Mouse (Mus musculus) kidney, embryonic 14.5 days (tissue): ENCODE results near the gene Tapbp. TPM values are rescaled to one million over a fixed set of nuclear protein-coding genes. Genes with fewer than 3 reads are reported as not detected.
A peak's percentile ranks its signal among the peaks of the same experiment; 100 is the strongest.

Experiments
- ATAC-seq: fragments of 200-750 bp; cut with Nextera tagmentation; 2 replicates; pipeline ENCODE4 v1.8.0; 2017; ENCODE audit warnings: moderate number of reproducible peaks, mild to moderate bottlenecking, moderate TSS enrichment, moderate library complexity; ENCODE audit not compliant: low FRiP score, low TSS enrichment
- H3K27ac ChIP-seq: fragments of 300-500 bp; sonication (generic); 2 replicates; pipeline ENCODE4 v1.5.1; 2014; ENCODE audit warnings: low read depth, mild to moderate bottlenecking, low read length, moderate library complexity, mixed read lengths
- H3K27me3 ChIP-seq: fragments of 300-500 bp; sonication (generic); 2 replicates; pipeline ENCODE4 v1.6.1; 2014; ENCODE audit warnings: mild to moderate bottlenecking, low read length; ENCODE audit not compliant: control insufficient read depth, insufficient read depth
- H3K36me3 ChIP-seq: fragments of 300-500 bp; sonication (generic); 2 replicates; pipeline ENCODE4 v1.6.1; 2014; ENCODE audit warnings: low read length, mixed read lengths; ENCODE audit not compliant: control insufficient read depth, insufficient read depth
- H3K4me1 ChIP-seq: fragments of 300-500 bp; sonication (generic); 2 replicates; pipeline ENCODE4 v1.6.1; 2014; ENCODE audit warnings: low read length, mixed read lengths; ENCODE audit not compliant: control insufficient read depth, insufficient read depth
- H3K4me2 ChIP-seq: fragments of 300-500 bp; sonication (generic); replicated peaks from 2 replicates; pipeline ENCODE4 v1.6.1; 2014; ENCODE audit warnings: low read depth, mild to moderate bottlenecking, low read length
- H3K4me3 ChIP-seq: fragments of 300-500 bp; sonication (generic); 2 replicates; pipeline ENCODE4 v1.5.1; 2014; ENCODE audit warnings: mild to moderate bottlenecking, low read length
- H3K9ac ChIP-seq: fragments of 300-500 bp; sonication (generic); 2 replicates; pipeline ENCODE4 v1.6.1; 2014; ENCODE audit warnings: low read depth, mild to moderate bottlenecking, low read length, moderate library complexity
- H3K9me3 ChIP-seq: fragments of 300-500 bp; sonication (generic); 2 replicates; pipeline ENCODE4 v1.6.1; 2016; ENCODE audit warnings: low read length; ENCODE audit not compliant: control insufficient read depth
- WGBS: fragments of 180-500 bp; shearing (Covaris S2); extraction: QIAGEN DNeasy Blood & Tissue Kit; methylation state at CpG from one replicate; pipeline ENCODE4 v1.1.7; 2014; 5-methylcytosine and 5-hydroxymethylcytosine counted together
- polyA plus RNA-seq: library from polyadenylated mRNA; unstranded; fragments of >200 nt; fragmentation: Nextera tagmentation; extraction: Ambion mirVana; gene quantifications from 2 replicates; pipeline ENCODE4 v1.2.1, GENCODE M21; 2014

The Tapbp gene
- polyA plus RNA-seq, 1 experiment from 2014 or later: 24.6 TPM

DNA sequence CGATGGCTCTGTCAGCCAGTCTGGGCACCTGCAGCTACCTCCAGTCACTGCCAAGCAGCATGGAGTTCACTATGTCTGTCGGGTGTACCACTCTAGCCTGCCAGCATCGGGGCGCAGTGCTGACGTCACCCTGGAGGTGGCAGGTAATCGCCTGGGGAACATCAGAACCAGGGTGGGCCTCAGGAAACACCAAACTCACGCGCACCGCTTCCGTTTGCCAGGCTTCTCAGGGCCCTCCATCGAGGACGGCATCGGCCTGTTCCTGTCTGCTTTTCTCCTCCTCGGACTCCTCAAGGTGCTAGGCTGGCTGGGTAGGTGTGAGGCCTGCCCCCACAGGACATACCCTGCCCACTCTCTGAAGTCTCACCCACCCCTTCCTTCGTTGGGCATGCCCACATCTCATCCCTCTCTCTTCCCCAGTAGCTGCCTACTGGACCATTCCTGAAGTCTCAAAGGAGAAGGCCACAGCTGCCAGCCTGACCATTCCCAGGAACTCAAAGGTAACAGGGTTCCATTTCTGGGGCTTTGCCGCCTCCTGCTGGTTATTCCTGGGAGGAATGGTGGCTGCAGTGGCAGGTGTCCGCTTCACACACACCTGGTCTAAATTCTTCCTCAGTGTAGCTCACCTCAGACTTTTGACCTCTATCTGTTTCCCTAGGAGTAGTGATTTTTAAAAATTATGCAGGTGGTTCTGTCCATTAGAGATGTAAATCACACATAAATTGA lies 10.7 kb downstream of the Tapbp start:
- Histone ChIP-seq H3K36me3 (peaks cover 5% of the 10 kb centered on the region; the same call in 1 of the 2 replicates), H3K9ac (no peak overlapping the region), H3K4me1 (peaks cover 12% of the 10 kb centered on the region; the same call in 1 of the 2 replicates), H3K9me3 (no peaks in the 10 kb centered on the region), H3K4me3 (no peak overlapping the region), H3K27me3 (no peaks in the 10 kb centered on the region), H3K4me2 (no peak overlapping the region), H3K27ac (no peak overlapping the region)
- ATAC-seq: no peak
- 74% methylated on average over 17 of the region's 17 CpGs for WGBS

DNA sequence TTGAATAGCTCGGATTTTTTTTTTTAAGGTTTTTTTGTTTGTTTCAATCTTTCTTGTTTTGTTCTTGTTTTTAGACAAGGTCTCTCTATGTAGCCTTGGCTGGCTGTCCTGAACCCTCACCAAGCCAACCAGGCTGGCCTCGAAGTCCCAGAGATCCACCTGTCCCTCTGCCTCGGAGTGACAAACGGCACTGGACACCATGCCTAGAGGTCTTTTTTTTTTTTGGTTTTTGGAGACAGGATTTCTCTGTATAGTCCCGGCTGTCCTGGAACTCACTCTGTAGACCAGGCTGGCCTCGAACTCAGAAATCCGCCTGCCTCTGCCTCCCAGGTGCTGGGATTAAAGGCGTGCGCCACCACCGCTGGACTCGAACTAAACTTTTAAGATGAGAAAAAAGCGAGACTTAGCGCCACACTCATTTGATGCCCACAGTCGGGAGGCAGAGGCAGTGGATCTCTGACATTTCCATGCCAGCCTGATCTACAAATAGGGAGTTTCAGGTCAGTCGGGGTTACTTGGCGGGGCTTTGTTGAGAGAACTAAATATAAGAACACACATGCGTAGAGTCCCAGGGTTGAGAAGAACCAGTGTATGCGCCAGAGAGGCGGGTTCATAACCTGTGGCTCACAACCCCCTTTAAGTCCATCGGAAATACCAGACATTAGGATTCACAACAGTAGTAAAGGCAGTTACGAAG lies 12.7 kb downstream of the Tapbp start:
- no peaks in the 10 kb centered on the region for H3K9me3 ChIP-seq
- ATAC-seq: no peak
- H3K4me1 ChIP-seq: peaks cover 12% of the 10 kb centered on the region; the same call in 1 of the 2 replicates
- peak overlapping the region; percentile 84; the same call in 1 of the 2 replicates for H3K9ac ChIP-seq
- H3K27ac ChIP-seq: no peak overlapping the region
- WGBS: 62% methylated on average over 21 of the region's 21 CpGs
- no peaks in the 10 kb centered on the region for H3K27me3 ChIP-seq
- H3K4me2 ChIP-seq: peak overlapping the region; percentile 100
- peak overlapping the region; percentile 84 for H3K4me3 ChIP-seq
- peaks cover 8% of the 10 kb centered on the region; the same call in 1 of the 2 replicates for H3K36me3 ChIP-seq

DNA sequence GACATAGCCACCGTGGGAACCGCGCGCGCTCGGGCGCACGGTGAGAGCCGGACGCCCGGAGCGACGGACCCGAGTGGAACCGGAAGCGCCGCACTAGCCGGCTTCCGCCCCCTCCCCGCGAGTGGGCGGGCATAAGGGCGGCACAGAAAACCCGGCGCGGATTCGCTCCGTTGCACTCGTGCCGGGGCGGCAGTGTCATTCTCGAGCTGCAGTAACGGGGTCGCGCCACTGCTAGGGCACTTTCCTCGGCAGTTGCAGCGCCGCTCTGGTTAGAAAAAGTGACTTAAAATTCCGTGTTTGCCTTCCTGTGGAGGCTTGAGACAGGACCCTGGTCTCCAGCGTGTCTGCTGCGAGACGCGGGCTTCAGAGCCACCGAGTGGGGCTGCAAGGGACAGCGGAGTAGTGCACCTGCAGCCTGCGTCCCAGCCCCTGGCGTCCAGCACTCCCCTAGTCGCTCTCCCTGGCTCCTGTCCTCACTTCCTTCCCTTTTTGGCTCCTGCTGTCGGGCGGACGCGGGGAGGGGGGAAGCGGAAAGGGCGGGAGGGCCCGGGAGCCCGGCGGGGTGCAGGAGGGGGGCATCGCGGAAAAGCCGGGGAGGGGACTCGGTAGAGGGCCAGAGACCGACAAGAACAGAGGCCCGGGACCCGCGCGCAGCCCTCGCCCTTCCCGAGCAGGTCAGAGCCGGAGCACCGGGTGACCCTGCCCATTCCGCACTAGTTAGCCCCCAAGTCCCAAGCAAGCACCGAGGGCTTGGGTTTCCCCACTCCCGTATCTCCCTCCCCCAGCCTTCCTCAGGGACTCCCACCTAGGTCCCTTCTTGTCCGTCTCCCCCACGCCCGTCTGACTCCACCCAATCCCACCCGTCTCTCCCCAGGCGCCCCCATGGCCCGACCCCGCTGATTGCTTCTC lies 13.9 kb downstream of the Tapbp start, which contains the start of gene Rgl2:
TSS of gene Rgl2 (plus strand) at position 173 of the 909 bp plus-strand sequence.
- Histone ChIP-seq H3K27ac (peak within 1 kb of the TSS; percentile 93), H3K36me3 (peaks cover 12% of the 10 kb centered on the region; the same call in 1 of the 2 replicates)
- under 1% methylated on average over 55 of the region's 80 CpGs for WGBS

DNA sequence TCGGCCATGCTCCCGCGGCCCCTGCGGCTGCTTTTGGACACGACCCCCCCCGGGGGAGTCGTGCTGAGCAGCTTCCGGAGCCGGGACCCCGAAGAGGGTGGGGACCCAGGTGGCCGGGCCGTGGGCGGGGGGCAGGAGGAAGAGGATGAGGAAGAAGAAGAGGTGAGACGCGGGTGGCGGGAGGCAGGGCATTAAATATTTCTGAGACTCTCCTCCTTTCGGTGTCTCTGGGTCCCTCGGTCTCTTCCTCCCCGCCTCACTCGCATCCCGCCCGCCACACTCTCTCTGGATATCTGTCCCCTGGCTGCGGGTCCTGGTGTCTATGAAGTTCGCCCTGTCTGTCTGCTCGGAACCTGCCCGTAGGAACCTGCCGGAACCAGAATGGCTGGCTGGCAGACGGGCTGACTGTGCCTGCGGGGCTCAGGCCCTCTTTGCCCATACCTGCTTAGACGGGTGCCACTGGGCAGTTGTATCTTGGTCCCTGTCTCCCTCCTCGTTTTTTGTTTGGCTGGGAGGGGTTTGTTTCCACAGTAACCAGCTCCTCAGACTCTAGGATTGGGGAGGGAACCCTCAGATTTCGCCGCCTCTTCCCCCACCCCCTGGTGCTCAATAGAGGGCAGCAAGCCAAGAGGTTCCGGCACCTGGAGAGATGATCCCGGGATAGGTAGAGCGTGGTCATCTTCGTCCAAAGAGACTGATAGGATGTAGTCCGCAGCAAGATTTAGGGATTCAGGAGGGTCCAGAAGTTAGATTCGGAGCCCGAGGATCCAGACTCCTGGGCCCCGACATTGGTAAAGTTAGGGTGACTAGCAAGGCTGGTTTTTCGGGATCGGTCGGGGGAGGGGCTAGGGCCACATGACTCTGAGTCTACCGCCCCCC lies 14.8 kb downstream of the Tapbp start:
- WGBS: under 1% methylated on average over 39 of the region's 45 CpGs
- 0 out of 2 replicates have a peak, but pooled peaks have one; percentile 8 for ATAC-seq
- H3K27ac ChIP-seq: peak overlapping the region; percentile 93; the same call in 1 of the 2 replicates
- H3K4me3 ChIP-seq: peak overlapping the region; percentile 84
- H3K9ac ChIP-seq: peak overlapping the region; percentile 84
- no peaks in the 10 kb centered on the region for H3K9me3 ChIP-seq
- no peaks in the 10 kb centered on the region for H3K27me3 ChIP-seq
- H3K36me3 ChIP-seq: peaks cover 16% of the 10 kb centered on the region; the same call in 1 of the 2 replicates
- H3K4me1 ChIP-seq: peaks cover 12% of the 10 kb centered on the region; the same call in 1 of the 2 replicates
- peak overlapping the region; percentile 100 for H3K4me2 ChIP-seq

More for the DNA sequence above, 13.9 kb downstream of the Tapbp start, which contains the start of gene Rgl2:
- Histone ChIP-seq H3K9ac (peak within 1 kb of the TSS; percentile 84), H3K4me3 (peak within 1 kb of the TSS; percentile 84), H3K4me2 (peak within 1 kb of the TSS; percentile 100), H3K27me3 (no peaks in the 10 kb centered on the region), H3K9me3 (no peaks in the 10 kb centered on the region), H3K4me1 (peaks cover 12% of the 10 kb centered on the region; the same call in 1 of the 2 replicates)
- peak; percentile 86 for ATAC-seq

DNA sequence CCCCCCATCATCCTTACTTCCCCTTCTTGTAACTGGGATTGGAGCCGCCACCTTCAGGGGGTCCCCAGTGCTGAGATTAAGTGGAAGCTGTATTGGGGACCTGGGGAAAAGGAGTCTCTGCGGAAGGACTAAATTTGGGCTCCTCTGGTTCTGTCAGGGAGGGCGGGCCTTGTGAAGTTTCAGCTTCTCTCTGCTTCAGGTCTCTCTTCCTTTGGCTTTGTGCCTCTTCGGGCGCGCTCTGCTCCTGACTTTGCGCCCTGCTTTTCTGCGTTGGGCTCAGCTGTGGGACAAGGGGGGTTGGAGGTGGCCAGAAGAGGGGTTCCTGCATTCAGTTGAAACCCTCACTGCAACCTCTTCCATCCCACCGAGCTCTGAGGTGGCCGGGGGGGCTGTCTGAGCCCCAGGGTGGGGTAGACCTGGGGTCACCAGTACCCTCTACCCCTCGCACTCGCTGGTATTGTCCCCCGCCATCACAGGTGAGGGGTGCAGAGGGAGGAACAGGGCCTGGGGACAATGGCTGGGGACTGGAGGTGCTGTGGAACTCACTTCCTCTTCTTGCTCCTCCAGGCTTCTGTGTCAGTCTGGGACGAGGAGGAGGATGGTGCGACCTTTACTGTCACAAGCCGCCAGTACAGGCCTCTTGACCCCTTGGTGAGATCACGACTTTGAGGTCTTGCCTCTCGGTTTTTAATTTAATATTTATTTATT lies 15.6 kb downstream of the Tapbp start:
- H3K27ac ChIP-seq: no peak overlapping the region
- H3K36me3 ChIP-seq: peaks cover 18% of the 10 kb centered on the region; the same call in 1 of the 2 replicates
- H3K27me3 ChIP-seq: no peaks in the 10 kb centered on the region
- peak overlapping the region; percentile 84 for H3K4me3 ChIP-seq
- H3K4me1 ChIP-seq: peaks cover 12% of the 10 kb centered on the region; the same call in 1 of the 2 replicates
- no peaks in the 10 kb centered on the region for H3K9me3 ChIP-seq
- H3K9ac ChIP-seq: peak overlapping the region; percentile 84
- H3K4me2 ChIP-seq: peak overlapping the region; percentile 100
- WGBS: 42% methylated on average over 18 of the region's 18 CpGs
- ATAC-seq: 0 out of 2 replicates have a peak, but pooled peaks have one; percentile 1

DNA sequence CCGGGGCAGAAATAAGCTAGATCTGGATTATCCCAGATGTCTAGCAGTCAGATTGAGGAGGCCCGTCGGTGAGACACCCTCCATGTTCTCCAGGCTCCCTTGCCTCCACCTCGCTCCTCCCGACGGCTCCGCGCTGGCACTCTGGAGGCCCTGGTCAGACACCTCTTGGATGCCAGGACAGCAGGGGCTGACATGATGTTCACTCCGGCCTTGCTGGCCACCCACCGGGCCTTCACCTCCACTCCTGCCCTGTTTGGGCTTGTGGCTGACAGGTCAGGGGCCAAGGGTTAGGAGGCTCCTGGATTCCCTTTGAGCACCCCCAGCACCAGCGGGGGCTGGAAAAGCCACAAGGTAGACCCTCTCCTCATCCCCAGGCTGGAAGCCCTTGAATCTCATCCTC lies 16.2 kb downstream of the Tapbp start:
- WGBS: 91% methylated on average over 11 of the region's 11 CpGs
- Histone ChIP-seq H3K9ac (no peak overlapping the region), H3K36me3 (peaks cover 21% of the 10 kb centered on the region; the same call in 1 of the 2 replicates)

DNA sequence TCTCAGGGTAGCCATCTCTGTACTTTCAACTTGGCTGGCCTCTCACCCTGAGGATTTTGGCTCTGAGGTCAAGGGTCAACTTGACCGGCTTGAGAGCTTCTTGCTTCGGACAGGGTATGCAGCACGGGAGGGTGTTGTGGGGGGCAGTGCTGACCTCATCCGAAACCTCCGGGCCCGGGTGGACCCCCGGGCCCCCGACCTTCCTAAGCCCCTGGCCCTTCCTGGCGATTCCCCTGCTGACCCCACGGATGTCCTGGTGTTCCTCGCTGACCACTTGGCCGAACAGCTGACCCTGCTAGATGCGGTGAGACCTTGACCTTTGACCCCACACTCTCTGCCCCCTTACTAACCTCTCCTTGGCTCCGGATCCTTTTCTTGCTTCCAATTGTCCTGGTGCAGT lies 16.7 kb downstream of the Tapbp start:
- peaks cover 12% of the 10 kb centered on the region; the same call in 1 of the 2 replicates for H3K4me1 ChIP-seq
- H3K27ac ChIP-seq: no peak overlapping the region
- H3K9ac ChIP-seq: no peak overlapping the region
- no peak overlapping the region for H3K4me2 ChIP-seq
- H3K27me3 ChIP-seq: no peaks in the 10 kb centered on the region
- 89% methylated on average over 14 of the region's 14 CpGs for WGBS
- peaks cover 25% of the 10 kb centered on the region for H3K36me3 ChIP-seq
- H3K9me3 ChIP-seq: no peaks in the 10 kb centered on the region
- no peak overlapping the region for H3K4me3 ChIP-seq
- no peak for ATAC-seq

More for the DNA sequence above, 16.2 kb downstream of the Tapbp start:
- H3K4me2 ChIP-seq: no peak overlapping the region
- peaks cover 12% of the 10 kb centered on the region; the same call in 1 of the 2 replicates for H3K4me1 ChIP-seq
- H3K27ac ChIP-seq: no peak overlapping the region
- no peak overlapping the region for H3K4me3 ChIP-seq
- no peaks in the 10 kb centered on the region for H3K27me3 ChIP-seq
- no peak for ATAC-seq
- H3K9me3 ChIP-seq: no peaks in the 10 kb centered on the region
